Mouse (Mus musculus): Measurements from ENCODE around the gene Ern2. TPM values are rescaled to one million over a fixed set of nuclear protein-coding genes. Genes with fewer than 3 reads are reported as not detected.

Gene Ern2
- total and polyA plus RNA-seq, 2 experiments from 2014 or later, result not detected

DNA sequence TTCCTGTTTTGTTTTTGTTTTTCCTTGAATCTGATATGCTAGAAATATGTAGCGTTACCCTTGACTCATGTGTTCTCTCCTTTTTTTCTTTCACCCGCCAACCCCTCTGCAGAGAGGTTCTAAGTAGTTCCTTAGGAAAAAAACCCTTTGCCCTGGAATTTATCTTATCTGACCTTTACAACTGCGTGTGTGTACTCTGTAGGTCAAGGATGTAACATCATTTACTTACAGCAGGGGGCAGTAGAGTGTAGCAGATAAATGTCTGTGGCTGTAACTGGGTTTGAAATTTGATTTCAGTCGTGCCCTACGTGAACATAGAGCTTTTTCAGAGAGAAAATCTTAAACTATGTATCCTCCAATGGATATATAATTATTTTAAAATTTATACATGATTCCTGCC, 13.3 kb upstream of the Ern2 start:
- Histone ChIP-seq H3K9me3 (replicated peaks; ENCODE audit: control insufficient read depth, low read length) (no peaks in the 10 kb centered on the region), H3K27me3 (ENCODE audit: control insufficient read depth, insufficient read depth, low read length) (no peaks in the 10 kb centered on the region), H3K4me1 (ENCODE audit: control insufficient read depth, insufficient read depth) (no peaks in the 10 kb centered on the region), H3K36me3 (replicated peaks; ENCODE audit: control insufficient read depth, insufficient read depth, low read length) (no peaks in the 10 kb centered on the region), H3K4me3 (ENCODE audit: low read depth, low read length) (no peak overlapping the region), H3K27ac (ENCODE audit: low read depth) (no peak overlapping the region), H3K4me2 (ENCODE audit: low read depth, low read length) (no peak overlapping the region), H3K9ac (replicated peaks; ENCODE audit: low read depth, low read length) (no peak overlapping the region)
- WGBS, result 19% methylated on average over 5 of the region's 5 CpGs
- ATAC-seq (ENCODE audit: insufficient read depth, low read depth), result no peak
- DNase-seq (ENCODE audit: low spot score), result peak; percentile 56
- TF ChIP-seq CTCF (IDR thresholded peaks at IDR 0.05; ENCODE audit: low read depth), result peak; percentile 74
- no peak for TF ChIP-seq EP300 (IDR thresholded peaks at IDR 0.05; ENCODE audit: low read depth)

DNA sequence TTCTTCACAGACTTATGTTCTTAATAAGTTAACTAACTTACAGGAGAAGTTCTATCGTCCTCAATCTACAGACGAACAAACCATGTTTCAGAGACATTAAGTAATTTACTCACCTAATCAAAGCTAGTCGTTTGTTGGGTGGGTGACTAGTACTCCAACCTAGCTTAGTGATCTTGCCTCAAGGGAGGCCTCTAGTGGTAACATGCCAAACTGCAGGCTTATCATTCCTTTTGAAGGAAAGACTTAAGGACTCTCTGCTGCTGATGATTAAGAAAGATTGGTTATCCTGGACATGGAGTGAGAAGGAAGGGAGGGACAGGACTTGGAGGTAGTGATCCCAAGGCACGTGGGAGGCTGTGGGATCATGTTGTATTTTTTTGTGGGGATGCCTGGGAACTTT, 11.3 kb upstream of the Ern2 start:
- Histone ChIP-seq H3K27ac (ENCODE audit: low read depth) (no peak overlapping the region), H3K27me3 (ENCODE audit: control insufficient read depth, insufficient read depth, low read length) (no peaks in the 10 kb centered on the region), H3K4me1 (ENCODE audit: control insufficient read depth, insufficient read depth) (no peaks in the 10 kb centered on the region), H3K9me3 (replicated peaks; ENCODE audit: control insufficient read depth, low read length) (no peaks in the 10 kb centered on the region), H3K36me3 (replicated peaks; ENCODE audit: control insufficient read depth, insufficient read depth, low read length) (no peaks in the 10 kb centered on the region), H3K9ac (replicated peaks; ENCODE audit: low read depth, low read length) (no peak overlapping the region), H3K4me3 (ENCODE audit: low read depth, low read length) (no peak overlapping the region), H3K4me2 (ENCODE audit: low read depth, low read length) (no peak overlapping the region)
- ATAC-seq (ENCODE audit: insufficient read depth, low read depth) (no peak), DNase-seq (ENCODE audit: low spot score) (no peak)
- no peak for TF ChIP-seq EP300 (IDR thresholded peaks at IDR 0.05; ENCODE audit: low read depth)
- TF ChIP-seq CTCF (IDR thresholded peaks at IDR 0.05; ENCODE audit: low read depth), result peak; percentile 71
- 25% methylated on average over 4 of the region's 4 CpGs for WGBS

DNA sequence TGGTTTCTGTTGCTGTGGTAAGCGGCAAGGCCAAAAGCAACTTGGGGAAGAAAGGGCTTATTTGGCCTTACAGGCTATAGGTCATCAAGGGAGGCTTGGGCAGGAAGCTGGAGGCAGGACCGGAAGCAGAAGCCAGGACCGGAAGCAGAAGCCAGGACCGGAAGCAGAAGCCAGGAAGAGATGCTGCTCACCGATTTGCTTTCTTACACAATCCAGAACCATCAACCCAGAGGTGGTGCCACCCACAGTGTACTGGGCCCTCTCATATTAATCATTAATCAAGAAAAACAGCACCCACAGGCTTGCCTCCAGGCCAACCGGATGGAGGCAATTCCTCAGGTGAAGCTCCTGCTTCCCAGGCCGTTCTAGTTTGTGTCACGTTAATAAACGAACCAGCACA, 10.8 kb upstream of the Ern2 start:
- ATAC-seq (ENCODE audit: insufficient read depth, low read depth), result no peak
- Histone ChIP-seq H3K9ac (replicated peaks; ENCODE audit: low read depth, low read length) (no peak overlapping the region), H3K4me1 (ENCODE audit: control insufficient read depth, insufficient read depth) (no peaks in the 10 kb centered on the region), H3K27ac (ENCODE audit: low read depth) (no peak overlapping the region), H3K4me2 (ENCODE audit: low read depth, low read length) (no peak overlapping the region), H3K27me3 (ENCODE audit: control insufficient read depth, insufficient read depth, low read length) (no peaks in the 10 kb centered on the region), H3K9me3 (replicated peaks; ENCODE audit: control insufficient read depth, low read length) (no peaks in the 10 kb centered on the region), H3K4me3 (ENCODE audit: low read depth, low read length) (no peak overlapping the region), H3K36me3 (replicated peaks; ENCODE audit: control insufficient read depth, insufficient read depth, low read length) (no peaks in the 10 kb centered on the region)
- no peak for DNase-seq (ENCODE audit: low spot score)
- WGBS, result 77% methylated on average over 9 of the region's 9 CpGs
- TF ChIP-seq CTCF (IDR thresholded peaks at IDR 0.05; ENCODE audit: low read depth) (no peak), EP300 (IDR thresholded peaks at IDR 0.05; ENCODE audit: low read depth) (no peak)

DNA sequence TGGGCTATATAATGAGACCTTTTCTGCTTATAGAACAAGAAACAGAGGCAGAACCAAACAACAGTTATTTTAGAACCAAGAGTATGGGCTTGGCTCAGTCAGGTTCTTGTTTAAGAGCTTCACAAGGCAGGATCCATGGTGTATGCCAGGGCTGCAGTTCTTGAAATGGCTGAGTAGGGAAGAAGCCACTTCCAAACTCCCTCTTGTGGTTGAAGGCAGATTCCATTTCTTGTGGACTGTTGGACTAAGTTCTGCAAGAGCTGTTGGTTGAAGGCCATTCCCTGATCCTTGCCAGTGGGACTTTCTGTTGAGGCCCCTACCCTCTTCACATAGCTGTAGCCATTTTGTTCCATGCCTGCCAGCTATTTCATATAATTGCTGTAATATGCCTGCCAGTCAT, 7.9 kb upstream of the Ern2 start:
- TF ChIP-seq EP300 (IDR thresholded peaks at IDR 0.05; ENCODE audit: low read depth) (no peak), CTCF (IDR thresholded peaks at IDR 0.05; ENCODE audit: low read depth) (no peak)
- H3K9ac ChIP-seq (replicated peaks; ENCODE audit: low read depth, low read length), result no peak overlapping the region
- no peaks in the 10 kb centered on the region for H3K9me3 ChIP-seq (replicated peaks; ENCODE audit: control insufficient read depth, low read length)
- ATAC-seq (ENCODE audit: insufficient read depth, low read depth), result no peak
- H3K4me2 ChIP-seq (ENCODE audit: low read depth, low read length), result no peak overlapping the region
- no peaks in the 10 kb centered on the region for H3K27me3 ChIP-seq (ENCODE audit: control insufficient read depth, insufficient read depth, low read length)
- no peak overlapping the region for H3K27ac ChIP-seq (ENCODE audit: low read depth)
- H3K4me3 ChIP-seq (ENCODE audit: low read depth, low read length), result no peak overlapping the region
- DNase-seq (ENCODE audit: low spot score), result no peak
- no peaks in the 10 kb centered on the region for H3K36me3 ChIP-seq (replicated peaks; ENCODE audit: control insufficient read depth, insufficient read depth, low read length)
- no peaks in the 10 kb centered on the region for H3K4me1 ChIP-seq (ENCODE audit: control insufficient read depth, insufficient read depth)

DNA sequence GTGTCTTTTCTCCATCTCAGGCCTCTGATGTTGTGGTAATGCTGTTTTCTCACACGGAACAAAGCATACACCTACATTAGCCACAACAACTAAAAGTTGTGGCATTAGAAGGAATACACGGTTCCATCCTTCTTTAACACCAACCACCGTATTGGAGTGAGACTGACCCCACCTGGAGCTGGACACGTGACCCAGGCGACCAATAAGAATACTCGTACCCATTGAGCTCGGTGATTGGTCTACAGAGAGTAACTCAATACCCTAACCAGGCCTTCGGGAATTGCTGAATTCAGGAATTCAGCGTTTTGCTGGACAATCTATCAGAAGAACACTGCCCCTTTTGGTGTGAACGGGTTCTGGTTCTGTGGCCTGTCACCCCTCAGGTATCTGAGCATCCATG, 5.1 kb upstream of the Ern2 start:
- Histone ChIP-seq H3K4me1 (ENCODE audit: control insufficient read depth, insufficient read depth) (no peaks in the 10 kb centered on the region), H3K27me3 (ENCODE audit: control insufficient read depth, insufficient read depth, low read length) (no peaks in the 10 kb centered on the region), H3K9ac (replicated peaks; ENCODE audit: low read depth, low read length) (no peak overlapping the region), H3K27ac (ENCODE audit: low read depth) (no peak overlapping the region), H3K4me3 (ENCODE audit: low read depth, low read length) (no peak overlapping the region), H3K4me2 (ENCODE audit: low read depth, low read length) (no peak overlapping the region), H3K9me3 (replicated peaks; ENCODE audit: control insufficient read depth, low read length) (no peaks in the 10 kb centered on the region), H3K36me3 (replicated peaks; ENCODE audit: control insufficient read depth, insufficient read depth, low read length) (no peaks in the 10 kb centered on the region)
- ATAC-seq (ENCODE audit: insufficient read depth, low read depth) (no peak), DNase-seq (ENCODE audit: low spot score) (no peak)
- 60% methylated on average over 10 of the region's 10 CpGs for WGBS
- TF ChIP-seq CTCF (IDR thresholded peaks at IDR 0.05; ENCODE audit: low read depth), result no peak
- TF ChIP-seq EP300 (IDR thresholded peaks at IDR 0.05; ENCODE audit: low read depth), result no peak

DNA sequence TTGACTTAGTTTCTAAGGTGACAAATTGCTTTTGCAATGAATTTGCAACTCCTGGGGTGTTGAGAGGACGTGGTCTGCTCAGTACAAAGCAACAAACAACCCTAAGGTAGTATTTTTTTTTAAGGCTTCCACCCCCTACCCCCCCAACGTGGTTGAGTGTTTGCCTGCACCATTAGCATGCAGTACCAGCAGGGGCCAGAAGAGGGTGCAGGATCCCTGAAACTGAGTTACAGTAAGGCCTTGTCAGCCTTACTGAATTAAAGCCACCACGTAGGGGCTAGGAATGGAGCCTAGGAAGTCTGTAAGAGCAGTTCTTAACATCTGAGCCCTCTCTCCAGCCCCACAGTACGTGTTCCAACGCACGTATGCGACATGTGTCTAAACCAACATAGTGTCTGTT, 3.5 kb upstream of the Ern2 start:
- no peaks in the 10 kb centered on the region for H3K4me1 ChIP-seq (ENCODE audit: control insufficient read depth, insufficient read depth)
- DNase-seq (ENCODE audit: low spot score) (no peak), ATAC-seq (ENCODE audit: insufficient read depth, low read depth) (no peak)
- TF ChIP-seq CTCF (IDR thresholded peaks at IDR 0.05; ENCODE audit: low read depth), result peak; percentile 73
- no peak for TF ChIP-seq EP300 (IDR thresholded peaks at IDR 0.05; ENCODE audit: low read depth)
- 37% methylated on average over 7 of the region's 7 CpGs for WGBS
- H3K27me3 ChIP-seq (ENCODE audit: control insufficient read depth, insufficient read depth, low read length), result no peaks in the 10 kb centered on the region
- no peak overlapping the region for H3K9ac ChIP-seq (replicated peaks; ENCODE audit: low read depth, low read length)
- H3K4me3 ChIP-seq (ENCODE audit: low read depth, low read length), result no peak overlapping the region
- H3K27ac ChIP-seq (ENCODE audit: low read depth), result no peak overlapping the region
- no peaks in the 10 kb centered on the region for H3K36me3 ChIP-seq (replicated peaks; ENCODE audit: control insufficient read depth, insufficient read depth, low read length)
- H3K9me3 ChIP-seq (replicated peaks; ENCODE audit: control insufficient read depth, low read length), result no peaks in the 10 kb centered on the region
- H3K4me2 ChIP-seq (ENCODE audit: low read depth, low read length), result no peak overlapping the region
